Mouse (Mus musculus) midbrain, embryonic 16.5 days (tissue): Measurements from ENCODE around the gene Lrmda. TPM values are rescaled to one million over a fixed set of nuclear protein-coding genes. Genes with fewer than 3 reads are reported as not detected.
"Not testable (repeated sequence)": the region's sequence is repeated elsewhere in the genome, so short reads cannot be mapped to it uniquely, and the experiment has no call there.

Experiments used
- ATAC-seq: fragments of 200-750 bp; cut with Nextera tagmentation; 2 replicates; pipeline ENCODE4 v1.8.0; 2017; ENCODE audit warnings: moderate TSS enrichment
- H3K27ac ChIP-seq: fragments of 300-500 bp; sonication (generic); 2 replicates; pipeline ENCODE4 v1.5.1; 2014; ENCODE audit warnings: mild to moderate bottlenecking, low read length, mixed read lengths
- H3K27me3 ChIP-seq: fragments of 300-500 bp; sonication (generic); 2 replicates; pipeline ENCODE4 v1.6.1; 2014; ENCODE audit warnings: low read depth, low read length, mixed read lengths; ENCODE audit not compliant: control insufficient read depth, insufficient read depth
- H3K36me3 ChIP-seq: fragments of 300-500 bp; sonication (generic); 2 replicates; pipeline ENCODE4 v1.6.1; 2014; ENCODE audit warnings: mild to moderate bottlenecking, low read length, moderate library complexity, mixed read lengths; ENCODE audit not compliant: control insufficient read depth, insufficient read depth
- H3K4me1 ChIP-seq: fragments of 300-500 bp; sonication (generic); 2 replicates; pipeline ENCODE4 v1.6.1; 2014; ENCODE audit warnings: mild to moderate bottlenecking, low read length, mixed read lengths; ENCODE audit not compliant: control insufficient read depth, insufficient read depth
- H3K4me2 ChIP-seq: fragments of 300-500 bp; sonication (generic); 2 replicates; pipeline ENCODE4 v1.6.1; 2014; ENCODE audit warnings: mild to moderate bottlenecking, low read length, mixed read lengths
- H3K4me3 ChIP-seq: fragments of 300-500 bp; sonication (generic); 2 replicates; pipeline ENCODE4 v1.5.1; 2014; ENCODE audit warnings: low read depth, mild to moderate bottlenecking, low read length, moderate library complexity, mixed read lengths
- H3K9ac ChIP-seq: fragments of 300-500 bp; sonication (generic); 2 replicates; pipeline ENCODE4 v1.6.1; 2014; ENCODE audit warnings: low read depth, low read length, mixed read lengths
- H3K9me3 ChIP-seq: fragments of 300-500 bp; sonication (generic); replicated peaks from 2 replicates; pipeline ENCODE4 v1.6.1; 2014; ENCODE audit warnings: mild to moderate bottlenecking, low read length, mixed read lengths; ENCODE audit not compliant: control insufficient read depth, poor library complexity, severe bottlenecking
- WGBS: fragments of 180-500 bp; shearing (Covaris S2); extraction: QIAGEN DNeasy Blood & Tissue Kit; methylation state at CpG from one replicate; pipeline ENCODE4 v1.1.7; 2014; 5-methylcytosine and 5-hydroxymethylcytosine counted together
- polyA plus RNA-seq: library from polyadenylated mRNA; unstranded; fragments of >200 nt; fragmentation: Nextera tagmentation; extraction: Ambion mirVana; gene quantifications from 2 replicates; pipeline ENCODE4 v1.2.1, GENCODE M21; 2015

Gene Lrmda
- polyA plus RNA-seq, 1 experiment from 2014 or later: not detected

GRCm38 (mm10) chr14:22577411-22578037 lies 558.0 kb downstream of the Lrmda start:
- Histone ChIP-seq H3K9ac (no peak overlapping the region; the same call in 1 of the 2 replicates), H3K27me3 (peaks cover 5% of the 10 kb centered on the region), H3K4me2 (peak overlapping the region; percentile 45), H3K4me3 (0 out of 2 replicates have a peak overlapping the region, but pooled peaks have one; percentile 8), H3K27ac (peak overlapping the region; percentile 13; the same call in 1 of the 2 replicates), H3K4me1 (peaks cover 19% of the 10 kb centered on the region), H3K9me3 (no peaks in the 10 kb centered on the region), H3K36me3 (no peaks in the 10 kb centered on the region)
- 11% methylated on average over 13 of the region's 13 CpGs for WGBS
- peak; percentile 32; the same call in 1 of the 2 replicates for ATAC-seq

- no peak overlapping the region for H3K27ac ChIP-seq
- H3K36me3 ChIP-seq: no peaks in the 10 kb centered on the region
- H3K4me3 ChIP-seq: 0 out of 2 replicates have a peak overlapping the region, but pooled peaks have one; percentile 8
- peaks cover 19% of the 10 kb centered on the region for H3K4me1 ChIP-seq
- no peaks in the 10 kb centered on the region for H3K9me3 ChIP-seq
- peak overlapping the region; percentile 45 for H3K4me2 ChIP-seq
- ATAC-seq: peak; percentile 54; the same call in 1 of the 2 replicates
- no peak overlapping the region for H3K9ac ChIP-seq
- H3K27me3 ChIP-seq: peaks cover 5% of the 10 kb centered on the region
- WGBS: 17% methylated on average over 6 of the region's 6 CpGs
Measured at GRCm38 (mm10) chr14:22578224-22578623, 558.7 kb downstream of the Lrmda start.

GRCm38 (mm10) chr14:22578986-22579385 lies 559.5 kb downstream of the Lrmda start:
- H3K27ac ChIP-seq: no peak overlapping the region
- H3K4me3 ChIP-seq: no peak overlapping the region
- ATAC-seq: no peak
- H3K9me3 ChIP-seq: no peaks in the 10 kb centered on the region
- H3K27me3 ChIP-seq: peaks cover 5% of the 10 kb centered on the region
- H3K36me3 ChIP-seq: no peaks in the 10 kb centered on the region
- peaks cover 19% of the 10 kb centered on the region for H3K4me1 ChIP-seq
- 88% methylated on average over 3 of the region's 3 CpGs for WGBS
- no peak overlapping the region for H3K9ac ChIP-seq
- H3K4me2 ChIP-seq: no peak overlapping the region

- Histone ChIP-seq H3K4me1 (peaks cover 9% of the 10 kb centered on the region), H3K27me3 (peaks cover 2% of the 10 kb centered on the region; the same call in 1 of the 2 replicates), H3K9me3 (no peaks in the 10 kb centered on the region), H3K9ac (no peak overlapping the region), H3K4me3 (no peak overlapping the region), H3K36me3 (no peaks in the 10 kb centered on the region), H3K4me2 (no peak overlapping the region), H3K27ac (no peak overlapping the region)
- 93% methylated on average over 9 of the region's 9 CpGs for WGBS
- no peak for ATAC-seq
Measured at GRCm38 (mm10) chr14:22582065-22582464, 562.6 kb downstream of the Lrmda start.

GRCm38 (mm10) chr14:22586281-22586680 lies 566.8 kb downstream of the Lrmda start:
- ATAC-seq: no peak
- H3K9ac ChIP-seq: no peak overlapping the region
- 80% methylated on average over 4 of the region's 4 CpGs for WGBS
- H3K4me3 ChIP-seq: no peak overlapping the region
- no peaks in the 10 kb centered on the region for H3K27me3 ChIP-seq
- no peaks in the 10 kb centered on the region for H3K4me1 ChIP-seq
- H3K4me2 ChIP-seq: no peak overlapping the region
- H3K9me3 ChIP-seq: no peaks in the 10 kb centered on the region
- H3K36me3 ChIP-seq: no peaks in the 10 kb centered on the region
- no peak overlapping the region for H3K27ac ChIP-seq

GRCm38 (mm10) chr14:22586796-22587195 lies 567.3 kb downstream of the Lrmda start:
- no peak overlapping the region for H3K27ac ChIP-seq
- no peak overlapping the region for H3K9ac ChIP-seq
- 93% methylated on average over 4 of the region's 4 CpGs for WGBS
- no peak overlapping the region for H3K4me2 ChIP-seq
- no peak overlapping the region for H3K4me3 ChIP-seq
- H3K36me3 ChIP-seq: no peaks in the 10 kb centered on the region
- no peaks in the 10 kb centered on the region for H3K4me1 ChIP-seq
- ATAC-seq: no peak
- no peaks in the 10 kb centered on the region for H3K27me3 ChIP-seq
- no peaks in the 10 kb centered on the region for H3K9me3 ChIP-seq

GRCm38 (mm10) chr14:22587285-22587957 lies 567.9 kb downstream of the Lrmda start:
- no peak overlapping the region for H3K4me2 ChIP-seq
- no peak for ATAC-seq
- 70% methylated on average over 4 of the region's 4 CpGs for WGBS
- H3K9me3 ChIP-seq: no peaks in the 10 kb centered on the region
- no peak overlapping the region for H3K27ac ChIP-seq
- no peaks in the 10 kb centered on the region for H3K27me3 ChIP-seq
- no peaks in the 10 kb centered on the region for H3K36me3 ChIP-seq
- H3K4me1 ChIP-seq: no peaks in the 10 kb centered on the region
- no peak overlapping the region for H3K9ac ChIP-seq
- no peak overlapping the region for H3K4me3 ChIP-seq

- ATAC-seq: no peak
- no peaks in the 10 kb centered on the region for H3K36me3 ChIP-seq
- 85% methylated on average over 4 of the region's 4 CpGs for WGBS
- no peak overlapping the region for H3K4me2 ChIP-seq
- no peak overlapping the region for H3K9ac ChIP-seq
- H3K4me1 ChIP-seq: no peaks in the 10 kb centered on the region
- H3K9me3 ChIP-seq: no peaks in the 10 kb centered on the region
- H3K27me3 ChIP-seq: no peaks in the 10 kb centered on the region
- no peak overlapping the region for H3K27ac ChIP-seq
- H3K4me3 ChIP-seq: no peak overlapping the region
Measured at GRCm38 (mm10) chr14:22587958-22588296, 568.4 kb downstream of the Lrmda start.

GRCm38 (mm10) chr14:22588394-22588793 lies 568.9 kb downstream of the Lrmda start:
- not testable (repeated sequence) for H3K36me3 ChIP-seq, H3K9me3 ChIP-seq, H3K4me2 ChIP-seq, H3K4me3 ChIP-seq, H3K9ac ChIP-seq, H3K27me3 ChIP-seq, H3K27ac ChIP-seq, H3K4me1 ChIP-seq, ATAC-seq
- WGBS: 88% methylated on average over 1 of the region's 1 CpGs
